In the genomic region with DNA sequence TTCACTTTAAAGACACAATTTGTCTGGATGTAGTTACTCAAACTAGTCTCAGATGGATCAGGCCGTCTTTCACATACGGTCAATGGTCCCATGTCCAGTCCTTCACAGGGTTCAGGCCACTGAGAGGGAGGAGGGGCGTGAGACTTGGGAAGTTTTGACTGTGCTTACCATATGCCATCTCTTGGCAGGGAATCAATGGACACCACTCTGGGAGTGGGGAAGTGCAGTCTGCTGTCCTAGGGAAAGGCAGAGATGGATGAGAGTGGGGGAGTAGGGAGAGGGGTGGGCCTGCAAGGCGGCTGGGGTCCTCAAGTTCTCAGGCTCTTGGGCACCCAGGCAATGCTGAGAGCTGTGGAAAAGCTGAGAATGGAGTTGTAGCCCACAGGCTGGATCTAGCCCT, we compare ENCODE assay signal across 20 mouse cellular contexts. TPM values are rescaled to one million over a fixed set of nuclear protein-coding genes. Genes with fewer than 3 reads are reported as not detected.
"Had no signal": no experiment of that assay in that cellular context is flagged by ENCODE, and none has a peak within 500 bp of the region (broad histone marks: within the 10 kb centered on the region; RNA-seq: fewer than 3 reads in every experiment).

No protein-coding gene starts in this region.

- H3K9ac ChIP-seq: limb, embryonic 13.5 days; liver, embryonic 14.5 days; neural tube, embryonic 15.5 days had no signal

- H3K4me1 ChIP-seq: limb, embryonic 13.5 days; neural tube, embryonic 15.5 days had no signal

- H3K36me3 ChIP-seq: limb, embryonic 13.5 days; neural tube, embryonic 15.5 days had no signal

- DNase-seq: kidney, postnatal 25 days; layer of hippocampus, adult 9-11 months; layer of hippocampus, postnatal 36 days; lung, adult 18-20 months; right cerebral cortex, adult 18-20 months; right cerebral cortex, postnatal 25 days; thymus, postnatal 4 days had no signal

- H3K9me3 ChIP-seq: limb, embryonic 13.5 days; neural tube, embryonic 15.5 days had no signal

- H3K27me3 ChIP-seq: limb, embryonic 13.5 days; neural tube, embryonic 15.5 days had no signal

- H3K4me2 ChIP-seq: limb, embryonic 13.5 days; neural tube, embryonic 15.5 days had no signal

- H3K4me3 ChIP-seq: limb, embryonic 13.5 days; myocyte; neural tube, embryonic 15.5 days had no signal

- H3K27ac ChIP-seq: limb, embryonic 13.5 days; liver, embryonic 14.5 days; neural tube, embryonic 15.5 days; stomach, postnatal 0 days had no signal

RNA-seq across cellular contexts. Expression of a gene that starts 12.5 kb away (rescaled TPM):
- total RNA-seq: layer of hippocampus, adult 18-20 months; layer of hippocampus, postnatal 36 days; left cerebral cortex, adult 8-10 months; left cerebral cortex, postnatal 36 days; liver, adult 2 months; megakaryocyte-erythroid progenitor cell, adult 5-6 weeks had no signal
- polyA plus RNA-seq: kidney, embryonic 16.5 days; liver, adult 2 months; liver, embryonic 14.5 days; lung, embryonic 16.5 days; neural tube, embryonic 11.5 days; neural tube, embryonic 15.5 days had no signal

RNA-seq across cellular contexts. Expression of a gene that starts 36.6 kb away (rescaled TPM):
- total RNA-seq: layer of hippocampus, adult 18-20 months; layer of hippocampus, postnatal 36 days; left cerebral cortex, adult 8-10 months; left cerebral cortex, postnatal 36 days had no signal
- polyA plus RNA-seq: neural tube, embryonic 11.5 days; neural tube, embryonic 15.5 days had no signal

RNA-seq across cellular contexts. Expression of a gene that starts 45.5 kb away (rescaled TPM):
- total RNA-seq: layer of hippocampus, adult 18-20 months; layer of hippocampus, postnatal 36 days; left cerebral cortex, adult 8-10 months; left cerebral cortex, postnatal 36 days; liver, adult 2 months; megakaryocyte-erythroid progenitor cell, adult 5-6 weeks had no signal
- polyA plus RNA-seq: liver, adult 2 months; lung, embryonic 16.5 days; myocyte; neural tube, embryonic 11.5 days; neural tube, embryonic 15.5 days; stomach, postnatal 0 days had no signal
